Mouse (Mus musculus) spleen, adult 2 months (tissue): Measurements from ENCODE around the gene Trim8.

Experiments
- CTCF ChIP-seq: fragments of 200-500 bp; IDR thresholded peaks from 2 replicates; pipeline ENCODE4 v1.5.1; 2011; ENCODE audit warnings: mild to moderate bottlenecking, inconsistent platforms; ENCODE audit not compliant: insufficient read depth, insufficient read length, insufficient replicate concordance; ENCODE audit errors: extremely low read depth
- POLR2A ChIP-seq: fragments of 200-500 bp; IDR thresholded peaks from 2 replicates; pipeline ENCODE4 v1.6.1; 2011; ENCODE audit warnings: low read depth, low read length, inconsistent platforms

- TF ChIP-seq CTCF = no peak
- TF ChIP-seq POLR2A = no peak
These were observed 13.9 kb downstream of the Trim8 start for GRCm38 (mm10) chr19:46515287-46515821.
